Mouse (Mus musculus) midbrain, embryonic 12.5 days (tissue): ENCODE results near the gene Cfap74. TPM values are rescaled to one million over a fixed set of nuclear protein-coding genes. Genes with fewer than 3 reads are reported as not detected.
A peak's percentile ranks its signal among the peaks of the same experiment; 100 is the strongest.
"Not testable (repeated sequence)": the region's sequence is repeated elsewhere in the genome, so short reads cannot be mapped to it uniquely, and the experiment has no call there.

Source experiments
- ATAC-seq: fragments of 200-750 bp; cut with Nextera tagmentation; 2 replicates; pipeline ENCODE4 v1.8.0; 2017; ENCODE audit warnings: low read depth, moderate TSS enrichment, moderate library complexity; ENCODE audit not compliant: low FRiP score
- H3K27ac ChIP-seq: fragments of 300-500 bp; sonication (generic); replicated peaks from 2 replicates; pipeline ENCODE4 v1.5.1; 2016; ENCODE audit warnings: mild to moderate bottlenecking
- H3K27me3 ChIP-seq: fragments of 300-500 bp; sonication (generic); 2 replicates; pipeline ENCODE4 v1.6.1; 2016; ENCODE audit warnings: mild to moderate bottlenecking
- H3K36me3 ChIP-seq: fragments of 300-500 bp; sonication (generic); 2 replicates; pipeline ENCODE4 v1.6.1; 2016
- H3K4me1 ChIP-seq: fragments of 300-500 bp; sonication (generic); 2 replicates; pipeline ENCODE4 v1.6.1; 2016
- H3K4me2 ChIP-seq: fragments of 300-500 bp; sonication (generic); replicated peaks from 2 replicates; pipeline ENCODE4 v1.6.1; 2016; ENCODE audit warnings: mild to moderate bottlenecking, moderate library complexity
- H3K4me3 ChIP-seq: fragments of 300-500 bp; sonication (generic); 2 replicates; pipeline ENCODE4 v1.5.1; 2016; ENCODE audit warnings: mild to moderate bottlenecking
- H3K9ac ChIP-seq: fragments of 300-500 bp; sonication (generic); replicated peaks from 2 replicates; pipeline ENCODE4 v1.6.1; 2016; ENCODE audit warnings: mild to moderate bottlenecking, moderate library complexity
- H3K9me3 ChIP-seq: fragments of 300-500 bp; sonication (generic); 2 replicates; pipeline ENCODE4 v1.6.1; 2016; ENCODE audit warnings: mild to moderate bottlenecking
- WGBS: fragments of 180-500 bp; shearing (Covaris S2); methylation state at CpG from one replicate; pipeline ENCODE4 v1.1.7; 2016; 5-methylcytosine and 5-hydroxymethylcytosine counted together
- polyA plus RNA-seq: library from polyadenylated mRNA; unstranded; fragments of >200 nt; fragmentation: Nextera tagmentation; extraction: Ambion mirVana; gene quantifications from 2 replicates; pipeline ENCODE4 v1.2.1, GENCODE M21; 2016

Cfap74 gene
- polyA plus RNA-seq, 1 experiment from 2014 or later, result 5.6 TPM

GRCm38 (mm10) chr4:155413641-155414335, 4.8 kb downstream of the Cfap74 start:
- H3K27ac ChIP-seq, result no peak overlapping the region
- H3K4me1 ChIP-seq, result peaks cover 11% of the 10 kb centered on the region
- 92% methylated on average over 11 of the region's 11 CpGs for WGBS
- no peaks in the 10 kb centered on the region for H3K9me3 ChIP-seq
- no peak overlapping the region for H3K4me3 ChIP-seq
- no peaks in the 10 kb centered on the region for H3K27me3 ChIP-seq
- no peak overlapping the region for H3K4me2 ChIP-seq
- H3K9ac ChIP-seq, result no peak overlapping the region
- no peaks in the 10 kb centered on the region for H3K36me3 ChIP-seq
- ATAC-seq, result no peak

GRCm38 (mm10) chr4:155414656-155415235, 5.8 kb downstream of the Cfap74 start:
- 86% methylated on average over 9 of the region's 9 CpGs for WGBS
- Histone ChIP-seq H3K4me3 (no peak overlapping the region), H3K27ac (no peak overlapping the region), H3K9ac (no peak overlapping the region), H3K27me3 (no peaks in the 10 kb centered on the region), H3K4me2 (no peak overlapping the region), H3K36me3 (peaks cover 3% of the 10 kb centered on the region; the same call in 1 of the 2 replicates), H3K9me3 (no peaks in the 10 kb centered on the region), H3K4me1 (peaks cover 8% of the 10 kb centered on the region)
- no peak for ATAC-seq

- 92% methylated on average over 3 of the region's 3 CpGs for WGBS
- ATAC-seq, result no peak
- Histone ChIP-seq H3K27ac (no peak overlapping the region), H3K4me3 (no peak overlapping the region), H3K9me3 (no peaks in the 10 kb centered on the region), H3K9ac (no peak overlapping the region), H3K27me3 (no peaks in the 10 kb centered on the region), H3K36me3 (peaks cover 9% of the 10 kb centered on the region; the same call in 1 of the 2 replicates), H3K4me1 (no peaks in the 10 kb centered on the region), H3K4me2 (no peak overlapping the region)
These were observed 11.1 kb downstream of the Cfap74 start for GRCm38 (mm10) chr4:155420137-155420536.

GRCm38 (mm10) chr4:155421412-155422370, 12.7 kb downstream of the Cfap74 start:
- ATAC-seq, H3K9ac ChIP-seq, H3K36me3 ChIP-seq, H3K4me2 ChIP-seq, H3K9me3 ChIP-seq, H3K27ac ChIP-seq, H3K4me1 ChIP-seq, H3K4me3 ChIP-seq, H3K27me3 ChIP-seq: not testable (repeated sequence)
- 88% methylated on average over 21 of the region's 30 CpGs for WGBS

GRCm38 (mm10) chr4:155423988-155424387, 15.0 kb downstream of the Cfap74 start:
- ATAC-seq, result no peak
- Histone ChIP-seq H3K9me3 (no peaks in the 10 kb centered on the region), H3K4me2 (no peak overlapping the region), H3K4me3 (no peak overlapping the region), H3K4me1 (no peaks in the 10 kb centered on the region), H3K36me3 (peaks cover 9% of the 10 kb centered on the region; the same call in 1 of the 2 replicates), H3K27ac (no peak overlapping the region), H3K27me3 (no peaks in the 10 kb centered on the region), H3K9ac (no peak overlapping the region)
- WGBS, result 93% methylated on average over 5 of the region's 5 CpGs

- WGBS, result 83% methylated on average over 6 of the region's 6 CpGs
- no peaks in the 10 kb centered on the region for H3K27me3 ChIP-seq
- no peak overlapping the region for H3K4me3 ChIP-seq
- no peak overlapping the region for H3K9ac ChIP-seq
- H3K36me3 ChIP-seq, result no peaks in the 10 kb centered on the region
- H3K4me1 ChIP-seq, result no peaks in the 10 kb centered on the region
- H3K27ac ChIP-seq, result no peak overlapping the region
- no peak for ATAC-seq
- H3K9me3 ChIP-seq, result no peaks in the 10 kb centered on the region
- H3K4me2 ChIP-seq, result no peak overlapping the region
These were observed 17.3 kb downstream of the Cfap74 start for GRCm38 (mm10) chr4:155426272-155426671.

- no peak overlapping the region for H3K9ac ChIP-seq
- H3K9me3 ChIP-seq, result no peaks in the 10 kb centered on the region
- no peaks in the 10 kb centered on the region for H3K27me3 ChIP-seq
- H3K36me3 ChIP-seq, result no peaks in the 10 kb centered on the region
- H3K27ac ChIP-seq, result no peak overlapping the region
- no peak overlapping the region for H3K4me2 ChIP-seq
- no peak overlapping the region for H3K4me3 ChIP-seq
- ATAC-seq, result no peak
- H3K4me1 ChIP-seq, result no peaks in the 10 kb centered on the region
These were observed 19.5 kb downstream of the Cfap74 start for GRCm38 (mm10) chr4:155428442-155428841.

- Histone ChIP-seq H3K4me2 (no peak overlapping the region), H3K27ac (no peak overlapping the region), H3K4me1 (no peaks in the 10 kb centered on the region), H3K4me3 (no peak overlapping the region), H3K27me3 (no peaks in the 10 kb centered on the region), H3K9me3 (no peaks in the 10 kb centered on the region), H3K9ac (no peak overlapping the region), H3K36me3 (no peaks in the 10 kb centered on the region)
- no peak for ATAC-seq
- WGBS, result 93% methylated on average over 3 of the region's 3 CpGs
These were observed 20.2 kb downstream of the Cfap74 start for GRCm38 (mm10) chr4:155429202-155429601.

GRCm38 (mm10) chr4:155432358-155432757, 23.4 kb downstream of the Cfap74 start:
- no peak for ATAC-seq
- Histone ChIP-seq H3K9ac (no peak overlapping the region), H3K9me3 (no peaks in the 10 kb centered on the region), H3K36me3 (no peaks in the 10 kb centered on the region), H3K4me3 (no peak overlapping the region), H3K4me1 (no peaks in the 10 kb centered on the region), H3K4me2 (no peak overlapping the region), H3K27ac (no peak overlapping the region), H3K27me3 (no peaks in the 10 kb centered on the region)
- 88% methylated on average over 6 of the region's 6 CpGs for WGBS

GRCm38 (mm10) chr4:155433993-155434392, 25.0 kb downstream of the Cfap74 start:
- H3K9ac ChIP-seq, result no peak overlapping the region
- no peak overlapping the region for H3K4me3 ChIP-seq
- H3K36me3 ChIP-seq, result no peaks in the 10 kb centered on the region
- H3K4me2 ChIP-seq, result no peak overlapping the region
- H3K9me3 ChIP-seq, result no peaks in the 10 kb centered on the region
- ATAC-seq, result no peak
- H3K27me3 ChIP-seq, result no peaks in the 10 kb centered on the region
- no peaks in the 10 kb centered on the region for H3K4me1 ChIP-seq
- 89% methylated on average over 5 of the region's 5 CpGs for WGBS
- H3K27ac ChIP-seq, result no peak overlapping the region

GRCm38 (mm10) chr4:155442808-155443207, 33.8 kb downstream of the Cfap74 start:
- Histone ChIP-seq H3K27me3 (no peaks in the 10 kb centered on the region), H3K4me2 (no peak overlapping the region), H3K36me3 (no peaks in the 10 kb centered on the region), H3K27ac (no peak overlapping the region), H3K9me3 (no peaks in the 10 kb centered on the region), H3K4me1 (no peaks in the 10 kb centered on the region), H3K4me3 (no peak overlapping the region), H3K9ac (no peak overlapping the region)
- 81% methylated on average over 3 of the region's 3 CpGs for WGBS
- no peak for ATAC-seq

GRCm38 (mm10) chr4:155451597-155451996, 42.6 kb downstream of the Cfap74 start:
- no peak overlapping the region for H3K9ac ChIP-seq
- H3K27me3 ChIP-seq, result no peaks in the 10 kb centered on the region
- no peaks in the 10 kb centered on the region for H3K36me3 ChIP-seq
- peak overlapping the region; percentile 15; the same call in 1 of the 2 replicates for H3K4me2 ChIP-seq
- no peak overlapping the region for H3K4me3 ChIP-seq
- peaks cover 5% of the 10 kb centered on the region; the same call in 1 of the 2 replicates for H3K4me1 ChIP-seq
- ATAC-seq, result no peak
- WGBS, result 38% methylated on average over 10 of the region's 10 CpGs
- H3K9me3 ChIP-seq, result no peaks in the 10 kb centered on the region
- no peak overlapping the region for H3K27ac ChIP-seq
